17 mouse cellular contexts compared by ENCODE assay signal in the genomic region with DNA sequence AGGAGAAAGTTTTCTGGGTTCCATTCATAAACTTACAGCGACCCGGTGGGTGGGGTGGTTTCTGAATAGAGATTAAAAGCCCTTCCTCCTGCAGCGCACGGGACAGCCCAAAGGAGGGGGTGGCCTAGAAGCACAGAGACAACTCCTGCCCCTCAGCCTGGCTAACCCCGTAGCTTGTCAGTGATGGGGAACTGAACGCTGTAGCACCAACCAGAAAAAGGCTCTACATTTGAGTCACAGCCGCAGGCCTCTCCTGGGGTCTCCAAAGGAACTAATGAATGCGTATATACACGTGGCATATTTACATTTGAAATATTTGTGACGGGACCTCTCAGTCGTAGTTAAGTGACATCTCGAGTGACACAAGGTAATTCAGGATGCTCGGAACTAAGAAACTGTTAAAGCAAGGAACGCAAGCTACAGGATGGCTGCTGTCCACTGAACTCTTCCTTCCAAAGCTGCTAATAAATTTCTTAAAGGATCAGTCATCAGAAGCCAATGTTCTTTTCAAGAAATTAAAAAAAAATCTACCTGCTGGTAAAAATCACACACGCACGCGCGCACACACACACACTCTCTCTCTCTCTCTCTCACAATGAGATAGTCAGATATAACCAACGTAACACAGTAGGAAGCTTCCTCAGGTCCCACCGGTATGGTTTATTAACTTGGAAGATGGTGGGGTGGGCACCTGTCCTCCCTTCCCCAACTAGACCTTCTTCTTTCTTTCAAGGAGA. TPM values are rescaled to one million over a fixed set of nuclear protein-coding genes. Genes with fewer than 3 reads are reported as not detected.
DNase-seq lines count a peak whose midpoint lies in the region; ATAC-seq and TF ChIP-seq lines count a peak whose summit lies in the region.
"Had no signal": no experiment of that assay in that cellular context is flagged by ENCODE, and none has a peak within 500 bp of the region (broad histone marks: within the 10 kb centered on the region; RNA-seq: fewer than 3 reads in every experiment).

No protein-coding gene starts in this region.

- peaks cover 75% of the 10 kb centered on the region for H3K4me1 ChIP-seq in heart, embryonic 16.5 days (ENCODE audit: control insufficient read depth, insufficient read depth, low read length)
- peaks cover 39% of the 10 kb centered on the region for H3K4me1 ChIP-seq in midbrain, embryonic 16.5 days (ENCODE audit: control insufficient read depth, insufficient read depth, low read length)
- H3K4me1 ChIP-seq in midbrain, embryonic 14.5 days (ENCODE audit: control insufficient read depth, insufficient read depth, low read length) = peaks cover 13% of the 10 kb centered on the region
- H3K4me1 ChIP-seq in neural tube, embryonic 15.5 days = peaks cover 59% of the 10 kb centered on the region

- no peak for ATAC-seq in cerebellum, adult (ENCODE audit: insufficient number of reproducible peaks, low FRiP score, low TSS enrichment)
- ATAC-seq in heart, embryonic 16.5 days (replicated peaks; ENCODE audit: extremely low read depth, insufficient read depth, low FRiP score) = no peak
- ATAC-seq in midbrain, embryonic 16.5 days = no peak
- no peak for ATAC-seq in midbrain, embryonic 14.5 days (ENCODE audit: low FRiP score, low TSS enrichment)
- ATAC-seq in neural tube, embryonic 15.5 days (ENCODE audit: low FRiP score) = no peak
- ATAC-seq: forebrain, embryonic 13.5 days; intestine, embryonic 16.5 days had no signal

- peak overlapping the region; percentile 93 for H3K27ac ChIP-seq in heart, embryonic 16.5 days (ENCODE audit: low read length)
- H3K27ac ChIP-seq in midbrain, embryonic 16.5 days (ENCODE audit: low read length) = no peak overlapping the region
- no peak overlapping the region for H3K27ac ChIP-seq in midbrain, embryonic 14.5 days (replicated peaks; ENCODE audit: low read depth, low read length)
- no peak overlapping the region for H3K27ac ChIP-seq in neural tube, embryonic 15.5 days (replicated peaks)
- no peak overlapping the region for H3K27ac ChIP-seq in left cerebral cortex, adult 2 months
- H3K27ac ChIP-seq: forebrain, embryonic 13.5 days; lung, embryonic 15.5 days; midbrain, embryonic 12.5 days; neural tube, embryonic 12.5 days had no signal

- intact Hi-C loops in left cerebral cortex, adult 2 months (cut with DNase I) = no loop called here

- peak overlapping the region; percentile 47; the same call in 1 of the 2 replicates for H3K9ac ChIP-seq in heart, embryonic 16.5 days (ENCODE audit: low read length)
- H3K9ac ChIP-seq in midbrain, embryonic 16.5 days (ENCODE audit: low read depth, low read length) = no peak overlapping the region
- H3K9ac ChIP-seq in midbrain, embryonic 14.5 days (replicated peaks; ENCODE audit: low read length) = no peak overlapping the region
- H3K9ac ChIP-seq in neural tube, embryonic 15.5 days (replicated peaks) = no peak overlapping the region
- H3K9ac ChIP-seq: embryonic facial prominence, embryonic 12.5 days; forebrain, embryonic 13.5 days; lung, embryonic 15.5 days; midbrain, embryonic 12.5 days; neural tube, embryonic 12.5 days; stomach, embryonic 15.5 days had no signal

- no peaks in the 10 kb centered on the region for H3K27me3 ChIP-seq in heart, embryonic 16.5 days (ENCODE audit: control insufficient read depth, insufficient read depth, low read length)
- no peaks in the 10 kb centered on the region for H3K27me3 ChIP-seq in midbrain, embryonic 16.5 days (ENCODE audit: control insufficient read depth, insufficient read depth, low read depth, low read length)
- H3K27me3 ChIP-seq in midbrain, embryonic 14.5 days (ENCODE audit: control insufficient read depth, insufficient read depth, low read length) = no peaks in the 10 kb centered on the region
- no peaks in the 10 kb centered on the region for H3K27me3 ChIP-seq in neural tube, embryonic 15.5 days (replicated peaks)
- H3K27me3 ChIP-seq: embryonic facial prominence, embryonic 12.5 days; forebrain, embryonic 13.5 days; lung, embryonic 15.5 days; neural tube, embryonic 12.5 days; stomach, embryonic 15.5 days had no signal

- no peak for TF ChIP-seq CTCF in left cerebral cortex, adult 2 months (IDR thresholded peaks at IDR 0.05)

- peak overlapping the region; percentile 51 for H3K4me2 ChIP-seq in heart, embryonic 16.5 days (ENCODE audit: low read depth, low read length)
- H3K4me2 ChIP-seq in midbrain, embryonic 16.5 days (ENCODE audit: low read length) = peak overlapping the region; percentile 7; the same call in 1 of the 2 replicates
- H3K4me2 ChIP-seq in midbrain, embryonic 14.5 days (ENCODE audit: low read length) = no peak overlapping the region
- no peak overlapping the region for H3K4me2 ChIP-seq in neural tube, embryonic 15.5 days
- H3K4me2 ChIP-seq: embryonic facial prominence, embryonic 12.5 days; forebrain, embryonic 13.5 days; lung, embryonic 15.5 days; midbrain, embryonic 12.5 days; neural tube, embryonic 12.5 days; stomach, embryonic 15.5 days had no signal

- H3K4me3 ChIP-seq in heart, embryonic 16.5 days (ENCODE audit: low read length) = peak overlapping the region; percentile 32
- H3K4me3 ChIP-seq in midbrain, embryonic 16.5 days (ENCODE audit: low read depth, low read length) = no peak overlapping the region
- no peak overlapping the region for H3K4me3 ChIP-seq in midbrain, embryonic 14.5 days (replicated peaks; ENCODE audit: low read depth, low read length)
- H3K4me3 ChIP-seq in neural tube, embryonic 15.5 days (replicated peaks) = no peak overlapping the region
- no peak overlapping the region for H3K4me3 ChIP-seq in left cerebral cortex, adult 2 months
- H3K4me3 ChIP-seq: embryonic facial prominence, embryonic 12.5 days; forebrain, embryonic 13.5 days; lung, embryonic 15.5 days; midbrain, embryonic 12.5 days; neural tube, embryonic 12.5 days; stomach, embryonic 15.5 days had no signal

- WGBS in heart, embryonic 16.5 days = 53% methylated on average over 20 of the region's 20 CpGs
- WGBS in midbrain, embryonic 16.5 days = 38% methylated on average over 20 of the region's 20 CpGs
- 34% methylated on average over 20 of the region's 20 CpGs for WGBS in midbrain, embryonic 14.5 days
- 56% methylated on average over 20 of the region's 20 CpGs for WGBS in neural tube, embryonic 15.5 days

- H3K9me3 ChIP-seq in heart, embryonic 16.5 days (replicated peaks; ENCODE audit: control insufficient read depth, low read length) = no peaks in the 10 kb centered on the region
- H3K9me3 ChIP-seq in midbrain, embryonic 16.5 days (replicated peaks; ENCODE audit: control insufficient read depth, low read length, poor library complexity, severe bottlenecking) = no peaks in the 10 kb centered on the region
- H3K9me3 ChIP-seq in midbrain, embryonic 14.5 days (ENCODE audit: control insufficient read depth, low read length) = no peaks in the 10 kb centered on the region
- H3K9me3 ChIP-seq in neural tube, embryonic 15.5 days (replicated peaks) = no peaks in the 10 kb centered on the region
- H3K9me3 ChIP-seq: embryonic facial prominence, embryonic 12.5 days; forebrain, embryonic 13.5 days; lung, embryonic 15.5 days; midbrain, embryonic 12.5 days; neural tube, embryonic 12.5 days; stomach, embryonic 15.5 days had no signal

- peak; percentile 19 for DNase-seq in cerebellum, adult 11-12 months
- no peak for DNase-seq in heart, adult 18-20 months
- no peak for DNase-seq in midbrain, embryonic 14.5 days
- no peak for DNase-seq in left cerebral cortex, adult 2 months (ENCODE audit: extremely low spot score in 1 of 2, low spot score in 2 of 2)
- DNase-seq: kidney, postnatal 14 days; left cerebral cortex, postnatal 4 days had no signal

- H3K36me3 ChIP-seq in heart, embryonic 16.5 days (ENCODE audit: control insufficient read depth, insufficient read depth) = 0 out of 2 replicates have a peak, but pooled peaks cover 2% of the 10 kb centered on the region
- no peaks in the 10 kb centered on the region for H3K36me3 ChIP-seq in midbrain, embryonic 16.5 days (ENCODE audit: control insufficient read depth, insufficient read depth, low read length)
- no peaks in the 10 kb centered on the region for H3K36me3 ChIP-seq in midbrain, embryonic 14.5 days (ENCODE audit: control insufficient read depth, insufficient read depth, low read length)
- no peaks in the 10 kb centered on the region for H3K36me3 ChIP-seq in neural tube, embryonic 15.5 days
- H3K36me3 ChIP-seq: embryonic facial prominence, embryonic 12.5 days; lung, embryonic 15.5 days; midbrain, embryonic 12.5 days; neural tube, embryonic 12.5 days; stomach, embryonic 15.5 days had no signal

RNA-seq across cellular contexts. Expression of a gene that starts 44.9 kb away (rescaled TPM):
- polyA plus RNA-seq in heart, embryonic 16.5 days (2015; fragmentation: Nextera tagmentation; extraction: Ambion mirVana) = 232 and 240 TPM in 2 replicates
- 100 to 1,000 TPM; 104 to 110 TPM for total RNA-seq in heart, adult 18-20 months (2021)
- polyA plus RNA-seq in midbrain, embryonic 16.5 days (2015; fragmentation: Nextera tagmentation; extraction: Ambion mirVana) = 142 and 155 TPM in 2 replicates
- polyA plus RNA-seq in midbrain, embryonic 14.5 days (2014; fragmentation: Nextera tagmentation; extraction: Ambion mirVana) = 66.2 and 73.7 TPM in 2 replicates
- 134 and 146 TPM in 2 replicates for polyA plus RNA-seq in neural tube, embryonic 15.5 days (2015; fragmentation: Nextera tagmentation; extraction: Ambion mirVana)
- total RNA-seq in left cerebral cortex, adult 2 months (2021) = 100 to 1,000 TPM; 298 to 310 TPM

Comparison
In these comparisons a context has a peak if more than half of its experiments do, and no peak if none do; other contexts are left out.
1. H3K4me2 ChIP-seq: peak in heart, embryonic 16.5 days (single experiment) and midbrain, embryonic 16.5 days (single experiment); none in midbrain, embryonic 14.5 days (single experiment) and neural tube, embryonic 15.5 days (single experiment).